Mouse (Mus musculus) E14TG2a.4 (cell line): ENCODE data around the gene Degs2.

Experiments
- CTCF ChIP-seq: conservative IDR thresholded peaks from 2 replicates; pipeline ENCODE4 v1.5.1; 2014; ENCODE audit warnings: low read length
- NANOG ChIP-seq: IDR thresholded peaks from 2 replicates; pipeline ENCODE4 v1.6.1; 2014; ENCODE audit warnings: borderline replicate concordance, low read length, mixed read lengths

- no peak for TF ChIP-seq CTCF
- no peak for TF ChIP-seq NANOG
These were observed 21.3 kb downstream of the Degs2 start for GRCm38 (mm10) chr12:108680861-108681260.
